Mouse (Mus musculus) neural tube, embryonic 12.5 days (tissue): Measurements from ENCODE around the gene Tmem221. TPM values are rescaled to one million over a fixed set of nuclear protein-coding genes. Genes with fewer than 3 reads are reported as not detected.

ENCODE experiments used
- ATAC-seq: fragments of 200-750 bp; cut with Nextera tagmentation; 2 replicates; pipeline ENCODE4 v1.8.0; 2017; ENCODE audit warnings: low read depth, mild to moderate bottlenecking, moderate TSS enrichment, moderate library complexity; ENCODE audit not compliant: low FRiP score
- H3K27ac ChIP-seq: fragments of 300-500 bp; sonication (generic); 2 replicates; pipeline ENCODE4 v1.5.1; 2016
- H3K27me3 ChIP-seq: fragments of 300-500 bp; sonication (generic); replicated peaks from 2 replicates; pipeline ENCODE4 v1.6.1; 2016; ENCODE audit warnings: mild to moderate bottlenecking
- H3K36me3 ChIP-seq: fragments of 300-500 bp; sonication (generic); 2 replicates; pipeline ENCODE4 v1.6.1; 2016; ENCODE audit warnings: mild to moderate bottlenecking
- H3K4me1 ChIP-seq: fragments of 300-500 bp; sonication (generic); 2 replicates; pipeline ENCODE4 v1.6.1; 2016
- H3K4me2 ChIP-seq: fragments of 300-500 bp; sonication (generic); replicated peaks from 2 replicates; pipeline ENCODE4 v1.6.1; 2016; ENCODE audit warnings: mild to moderate bottlenecking
- H3K4me3 ChIP-seq: fragments of 300-500 bp; sonication (generic); 2 replicates; pipeline ENCODE4 v1.5.1; 2016
- H3K9ac ChIP-seq: fragments of 300-500 bp; sonication (generic); 2 replicates; pipeline ENCODE4 v1.6.1; 2016; ENCODE audit warnings: mild to moderate bottlenecking
- H3K9me3 ChIP-seq: fragments of 300-500 bp; sonication (generic); 2 replicates; pipeline ENCODE4 v1.6.1; 2016; ENCODE audit warnings: mild to moderate bottlenecking
- WGBS: fragments of 180-500 bp; shearing (Covaris S2); methylation state at CpG from one replicate; pipeline ENCODE4 v1.1.7; 2016; 5-methylcytosine and 5-hydroxymethylcytosine counted together
- polyA plus RNA-seq: library from polyadenylated mRNA; unstranded; fragments of >200 nt; fragmentation: Nextera tagmentation; extraction: Ambion mirVana; gene quantifications from 2 replicates; pipeline ENCODE4 v1.2.1, GENCODE M21; 2016

Gene Tmem221
- polyA plus RNA-seq, 1 experiment from 2014 or later = 0.11 TPM

DNA sequence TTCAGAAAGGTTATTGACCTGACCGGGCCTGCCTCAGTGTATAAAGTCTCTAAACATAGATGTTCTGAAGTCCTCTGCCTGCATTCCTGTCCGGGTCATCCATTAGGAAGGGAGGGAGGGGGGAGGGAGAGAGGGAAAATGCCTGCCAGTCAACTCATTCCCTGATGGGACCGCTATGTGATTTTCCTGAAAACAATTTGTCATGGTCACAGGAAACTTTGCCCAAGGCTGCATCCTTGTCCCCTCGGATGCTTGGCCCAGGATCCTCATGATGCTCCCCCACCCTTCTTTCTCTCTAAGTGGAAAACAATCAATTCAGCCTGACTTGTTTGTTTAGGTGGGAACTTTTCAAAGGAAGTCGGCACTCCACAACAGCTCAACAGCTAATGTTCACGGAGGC is 41.9 kb downstream of the Tmem221 start:
- Histone ChIP-seq H3K4me2 (no peak overlapping the region), H3K9ac (no peak overlapping the region), H3K27ac (no peak overlapping the region), H3K4me1 (peaks cover 3% of the 10 kb centered on the region; the same call in 1 of the 2 replicates), H3K9me3 (no peaks in the 10 kb centered on the region), H3K27me3 (no peaks in the 10 kb centered on the region), H3K4me3 (no peak overlapping the region), H3K36me3 (no peaks in the 10 kb centered on the region)
- ATAC-seq = no peak
- 16% methylated on average over 6 of the region's 6 CpGs for WGBS

DNA sequence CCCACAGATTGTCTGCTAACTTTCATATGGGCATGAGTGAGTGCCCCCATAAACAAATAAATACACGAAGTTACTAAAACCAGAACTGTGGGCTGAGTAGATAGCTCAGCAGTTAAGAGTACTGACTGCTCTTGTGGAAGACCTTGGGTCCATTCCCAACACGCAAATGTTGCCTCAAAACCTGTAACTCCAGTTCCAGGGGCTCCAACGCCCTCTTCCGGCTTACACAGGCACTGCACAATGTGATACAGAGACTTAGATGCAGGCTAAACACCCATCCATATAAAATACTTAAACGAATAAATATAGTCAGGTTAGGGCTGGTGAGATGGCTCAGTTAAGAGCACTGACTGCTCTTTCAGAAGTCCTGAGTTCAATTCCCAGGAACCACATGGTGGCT is 43.6 kb downstream of the Tmem221 start:
- H3K9ac ChIP-seq = no peak overlapping the region
- H3K4me2 ChIP-seq = no peak overlapping the region
- ATAC-seq = no peak
- peaks cover 3% of the 10 kb centered on the region; the same call in 1 of the 2 replicates for H3K4me1 ChIP-seq
- no peaks in the 10 kb centered on the region for H3K36me3 ChIP-seq
- no peaks in the 10 kb centered on the region for H3K9me3 ChIP-seq
- no peak overlapping the region for H3K27ac ChIP-seq
- no peak overlapping the region for H3K4me3 ChIP-seq
- H3K27me3 ChIP-seq = peaks cover 3% of the 10 kb centered on the region
- WGBS = 71% methylated on average over 5 of the region's 5 CpGs

GRCm38 (mm10) chr8:71513018-71513754 is 45.5 kb downstream of the Tmem221 start:
- peaks cover 20% of the 10 kb centered on the region for H3K27me3 ChIP-seq
- H3K9ac ChIP-seq = no peak overlapping the region
- H3K36me3 ChIP-seq = no peaks in the 10 kb centered on the region
- no peak overlapping the region for H3K4me2 ChIP-seq
- no peak overlapping the region for H3K4me3 ChIP-seq
- peaks cover 3% of the 10 kb centered on the region; the same call in 1 of the 2 replicates for H3K4me1 ChIP-seq
- H3K27ac ChIP-seq = no peak overlapping the region
- 76% methylated on average over 15 of the region's 15 CpGs for WGBS
- no peaks in the 10 kb centered on the region for H3K9me3 ChIP-seq
- no peak for ATAC-seq

- Histone ChIP-seq H3K4me2 (no peak within 1 kb of the TSS; the same call in 1 of the 2 replicates), H3K27ac (no peak within 1 kb of the TSS), H3K27me3 (peaks cover 35% of the 10 kb centered on the region), H3K9ac (no peak within 1 kb of the TSS), H3K36me3 (no peaks in the 10 kb centered on the region), H3K4me1 (peaks cover 11% of the 10 kb centered on the region; the same call in 1 of the 2 replicates), H3K4me3 (peak within 1 kb of the TSS; percentile 4; the same call in 1 of the 2 replicates), H3K9me3 (no peaks in the 10 kb centered on the region)
- WGBS = 61% methylated on average over 14 of the region's 14 CpGs
- no peak for ATAC-seq
Measured at GRCm38 (mm10) chr8:71511644-71512043, 47.0 kb downstream of the Tmem221 start, which contains the start of gene Plvap. Gene Plvap (minus strand): TSS chr8:71511752.

DNA sequence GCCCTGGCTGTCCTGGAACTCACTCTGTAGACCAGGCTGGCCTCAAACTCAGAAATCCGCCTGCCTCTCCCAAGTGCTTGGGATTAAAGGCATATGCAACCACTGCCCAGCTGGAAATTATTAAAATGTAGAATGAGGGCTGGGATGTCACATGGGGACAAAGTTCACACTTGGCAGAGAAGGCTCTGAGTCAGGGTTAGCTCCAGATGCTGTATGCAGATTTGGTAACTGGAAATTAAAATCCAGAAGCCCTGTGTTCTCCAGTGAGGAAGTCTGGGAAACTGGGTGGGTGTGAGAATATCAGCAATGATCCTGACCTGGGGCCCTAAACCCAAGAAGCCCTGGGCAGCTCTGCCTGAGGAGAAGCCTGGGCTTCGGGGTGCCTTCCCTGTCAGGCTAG is 49.4 kb downstream of the Tmem221 start:
- H3K4me2 ChIP-seq = peak overlapping the region; percentile 16; the same call in 1 of the 2 replicates
- no peaks in the 10 kb centered on the region for H3K36me3 ChIP-seq
- H3K9ac ChIP-seq = no peak overlapping the region
- no peak overlapping the region for H3K4me3 ChIP-seq
- H3K4me1 ChIP-seq = peaks cover 11% of the 10 kb centered on the region; the same call in 1 of the 2 replicates
- H3K27me3 ChIP-seq = peaks cover 51% of the 10 kb centered on the region
- 60% methylated on average over 2 of the region's 2 CpGs for WGBS
- H3K9me3 ChIP-seq = no peaks in the 10 kb centered on the region
- ATAC-seq = no peak
- H3K27ac ChIP-seq = no peak overlapping the region

GRCm38 (mm10) chr8:71507589-71508104 is 51.0 kb downstream of the Tmem221 start:
- under 1% methylated on average over 61 of the region's 61 CpGs for WGBS
- H3K4me2 ChIP-seq = peak overlapping the region; percentile 71
- peaks cover 51% of the 10 kb centered on the region for H3K27me3 ChIP-seq
- no peak overlapping the region for H3K27ac ChIP-seq
- no peaks in the 10 kb centered on the region for H3K36me3 ChIP-seq
- 0 out of 2 replicates have a peak overlapping the region, but pooled peaks have one; percentile 35 for H3K9ac ChIP-seq
- ATAC-seq = peak; percentile 63
- peak overlapping the region; percentile 37 for H3K4me3 ChIP-seq
- H3K4me1 ChIP-seq = peaks cover 11% of the 10 kb centered on the region; the same call in 1 of the 2 replicates
- H3K9me3 ChIP-seq = no peaks in the 10 kb centered on the region

DNA sequence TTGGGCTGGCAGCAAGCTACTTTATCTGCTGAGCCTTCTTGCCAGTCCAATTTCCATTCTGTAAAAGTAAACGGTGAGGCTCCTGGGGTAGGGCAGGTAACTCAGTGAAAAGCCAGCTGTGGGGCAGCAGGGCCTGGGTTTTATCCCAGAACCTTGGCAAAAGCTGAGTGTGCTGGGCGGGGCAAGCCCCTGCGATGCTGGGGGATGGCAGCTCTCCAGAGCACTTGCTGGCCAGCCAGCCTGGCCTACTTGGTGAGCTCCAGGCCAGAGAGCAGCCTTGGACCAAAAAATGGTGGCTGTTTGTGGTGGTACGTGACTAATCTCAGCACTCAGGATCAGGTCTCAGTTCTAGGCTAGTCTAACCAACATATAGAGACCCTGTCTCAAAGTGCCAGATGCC is 52.7 kb downstream of the Tmem221 start:
- Histone ChIP-seq H3K4me2 (no peak overlapping the region), H3K36me3 (no peaks in the 10 kb centered on the region), H3K4me1 (peaks cover 11% of the 10 kb centered on the region; the same call in 1 of the 2 replicates), H3K9me3 (no peaks in the 10 kb centered on the region), H3K9ac (no peak overlapping the region), H3K27me3 (peaks cover 51% of the 10 kb centered on the region), H3K4me3 (no peak overlapping the region), H3K27ac (no peak overlapping the region)
- 89% methylated on average over 4 of the region's 4 CpGs for WGBS
- ATAC-seq = no peak

DNA sequence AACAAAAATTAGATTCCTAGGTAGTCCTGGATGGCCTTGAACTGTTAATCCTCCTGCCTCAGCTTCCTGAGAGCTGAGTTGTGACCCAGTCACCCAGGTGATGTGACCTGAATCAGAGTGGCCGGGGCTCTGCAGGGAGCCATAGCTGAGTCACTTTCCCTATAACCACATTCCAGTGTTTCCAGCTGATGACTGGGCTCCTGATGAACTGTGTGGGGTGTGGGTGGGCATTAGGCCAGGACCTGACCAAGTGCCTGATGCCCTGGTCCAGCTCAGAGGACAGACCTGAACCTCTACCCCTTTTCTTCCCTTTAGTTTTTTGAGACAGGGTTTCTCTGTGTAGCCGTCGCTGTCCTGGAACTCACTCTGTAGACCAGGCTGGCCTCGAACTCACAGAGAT is 53.3 kb downstream of the Tmem221 start:
- ATAC-seq = no peak
- no peak overlapping the region for H3K27ac ChIP-seq
- H3K27me3 ChIP-seq = peaks cover 50% of the 10 kb centered on the region
- no peaks in the 10 kb centered on the region for H3K36me3 ChIP-seq
- H3K4me1 ChIP-seq = peaks cover 11% of the 10 kb centered on the region; the same call in 1 of the 2 replicates
- H3K9ac ChIP-seq = no peak overlapping the region
- H3K4me2 ChIP-seq = no peak overlapping the region
- no peak overlapping the region for H3K4me3 ChIP-seq
- WGBS = 92% methylated on average over 4 of the region's 4 CpGs
- no peaks in the 10 kb centered on the region for H3K9me3 ChIP-seq

GRCm38 (mm10) chr8:71504349-71504748 is 54.3 kb downstream of the Tmem221 start:
- no peak overlapping the region for H3K4me3 ChIP-seq
- WGBS = 89% methylated on average over 4 of the region's 4 CpGs
- ATAC-seq = no peak

More at GRCm38 (mm10) chr8:71504349-71504748, 54.3 kb downstream of the Tmem221 start:
- Histone ChIP-seq H3K9me3 (no peaks in the 10 kb centered on the region), H3K27ac (no peak overlapping the region), H3K27me3 (peaks cover 41% of the 10 kb centered on the region), H3K9ac (no peak overlapping the region), H3K4me1 (peaks cover 11% of the 10 kb centered on the region; the same call in 1 of the 2 replicates), H3K4me2 (no peak overlapping the region), H3K36me3 (no peaks in the 10 kb centered on the region)

Other genes with a start within 250 kb of the Tmem221 start
- 82.8 and 91.6 TPM in 2 replicates for gene Use1, start 192.0 kb downstream of the Tmem221 start, polyA plus RNA-seq
- 5.3 and 5.7 TPM in 2 replicates for gene Ocel1, start 187.6 kb downstream of the Tmem221 start, polyA plus RNA-seq
- gene Nr2f6, start 176.9 kb downstream of the Tmem221 start, polyA plus RNA-seq = 61.5 and 67.0 TPM in 2 replicates
- gene Ushbp1, start 163.1 kb downstream of the Tmem221 start, polyA plus RNA-seq = 6.0 and 6.8 TPM in 2 replicates
- gene Babam1, start 162.0 kb downstream of the Tmem221 start, polyA plus RNA-seq = 95.6 and 100 TPM in 2 replicates
- gene Ankle1, start 152.9 kb downstream of the Tmem221 start, polyA plus RNA-seq = 24.0 and 26.6 TPM in 2 replicates
- gene Abhd8, start 95.2 kb downstream of the Tmem221 start, polyA plus RNA-seq = 121 and 128 TPM in 2 replicates
- gene Mrpl34, start 93.9 kb downstream of the Tmem221 start, polyA plus RNA-seq = 234 and 246 TPM in 2 replicates
- gene Dda1, start 89.7 kb downstream of the Tmem221 start, polyA plus RNA-seq = 189 and 194 TPM in 2 replicates
- gene Ano8, start 72.9 kb downstream of the Tmem221 start, polyA plus RNA-seq = 19.7 and 23.7 TPM in 2 replicates
- gene Gtpbp3, start 70.8 kb downstream of the Tmem221 start, polyA plus RNA-seq = 13.6 and 16.3 TPM in 2 replicates
- gene Plvap, start 47.1 kb downstream of the Tmem221 start, polyA plus RNA-seq = 41.7 and 48.7 TPM in 2 replicates
- 0.10 and 0.24 TPM in 2 replicates for gene Ccdc194, start 33.2 kb downstream of the Tmem221 start, polyA plus RNA-seq
- 13.8 and 16.4 TPM in 2 replicates for gene Bst2, start 21.4 kb downstream of the Tmem221 start, polyA plus RNA-seq
- gene Mvb12a, start 15.9 kb downstream of the Tmem221 start, polyA plus RNA-seq = 62.6 and 65.8 TPM in 2 replicates
- gene Nxnl1, start 7.7 kb upstream of the Tmem221 start, polyA plus RNA-seq = not detected in 2 replicates
- 46.1 and 46.5 TPM in 2 replicates for gene Slc27a1, start 10.0 kb upstream of the Tmem221 start, polyA plus RNA-seq
- gene Pgls, start 33.3 kb upstream of the Tmem221 start, polyA plus RNA-seq = 198 and 217 TPM in 2 replicates
- 4.9 and 6.1 TPM in 2 replicates for gene Fam129c, start 38.8 kb upstream of the Tmem221 start, polyA plus RNA-seq
- 60.9 and 67.2 TPM in 2 replicates for gene Colgalt1, start 52.1 kb upstream of the Tmem221 start, polyA plus RNA-seq
- 16.3 and 16.7 TPM in 2 replicates for gene Unc13a, start 112.9 kb upstream of the Tmem221 start, polyA plus RNA-seq
- gene Jak3, start 117.4 kb upstream of the Tmem221 start, polyA plus RNA-seq = 3.8 and 4.2 TPM in 2 replicates
- 1.2 TPM in 1 of 2 replicates, not detected in the other for gene Insl3, start 130.3 kb upstream of the Tmem221 start, polyA plus RNA-seq
- 0.54 and 0.67 TPM in 2 replicates for gene B3gnt3, start 142.9 kb upstream of the Tmem221 start, polyA plus RNA-seq
- 34.4 and 38.4 TPM in 2 replicates for gene Fcho1, start 166.8 kb upstream of the Tmem221 start, polyA plus RNA-seq